Mouse (Mus musculus) forebrain, postnatal 0 days (tissue): ENCODE measurements at regions not wholly inside any gene's neighbourhood (a gene's known extent, or its start where the extent isn't known, plus 50 kb on each side); places are given as distances from the start of the nearest gene placed in this dataset.
A peak's percentile ranks its signal among the peaks of the same experiment; 100 is the strongest.

ENCODE experiments used
- ATAC-seq: fragments of 200-750 bp; cut with Nextera tagmentation; 2 replicates; pipeline ENCODE4 v1.8.0; 2017; ENCODE audit warnings: mild to moderate bottlenecking, moderate library complexity
- DNase-seq: peaks from one replicate; pipeline ENCODE4 v3.0.0-alpha.2; 2015
- H3K27ac ChIP-seq: fragments of 300-500 bp; sonication (generic); 2 replicates; pipeline ENCODE4 v1.5.1; 2014; ENCODE audit warnings: low read depth, mild to moderate bottlenecking, antibody characterized with exemption, low read length, moderate library complexity, mixed read lengths
- H3K27me3 ChIP-seq: fragments of 300-500 bp; sonication (generic); 2 replicates; pipeline ENCODE4 v1.6.1; 2014; ENCODE audit warnings: mild to moderate bottlenecking, low read length, mixed read lengths; ENCODE audit not compliant: insufficient read depth
- H3K36me3 ChIP-seq: fragments of 300-500 bp; sonication (generic); 2 replicates; pipeline ENCODE4 v1.6.1; 2014; ENCODE audit warnings: mild to moderate bottlenecking, moderate library complexity; ENCODE audit not compliant: insufficient read depth
- H3K4me1 ChIP-seq: fragments of 300-500 bp; sonication (generic); 2 replicates; pipeline ENCODE4 v1.6.1; 2014; ENCODE audit warnings: antibody characterized with exemption; ENCODE audit not compliant: insufficient read depth
- H3K4me2 ChIP-seq: fragments of 300-500 bp; sonication (generic); 2 replicates; pipeline ENCODE4 v1.6.1; 2014; ENCODE audit warnings: low read depth, mild to moderate bottlenecking, moderate library complexity
- H3K4me3 ChIP-seq: fragments of 300-500 bp; sonication (generic); 2 replicates; pipeline ENCODE4 v1.5.1; 2014; ENCODE audit warnings: low read depth, low read length, mixed read lengths
- H3K9ac ChIP-seq: fragments of 300-500 bp; sonication (generic); 2 replicates; pipeline ENCODE4 v1.6.1; 2014; ENCODE audit warnings: mild to moderate bottlenecking
- H3K9me3 ChIP-seq: fragments of 300-500 bp; sonication (generic); 2 replicates; pipeline ENCODE4 v1.6.1; 2016; ENCODE audit warnings: low read length
- CTCF ChIP-seq: sonication (generic); IDR thresholded peaks from 2 replicates; pipeline ENCODE4 v1.5.1; 2016; ENCODE audit warnings: antibody characterized with exemption, control low read depth, low read depth
- WGBS: fragments of 180-500 bp; shearing (Covaris S2); extraction: QIAGEN DNeasy Blood & Tissue Kit; methylation state at CpG from one replicate; pipeline ENCODE4 v1.1.7; 2014; 5-methylcytosine and 5-hydroxymethylcytosine counted together

DNA sequence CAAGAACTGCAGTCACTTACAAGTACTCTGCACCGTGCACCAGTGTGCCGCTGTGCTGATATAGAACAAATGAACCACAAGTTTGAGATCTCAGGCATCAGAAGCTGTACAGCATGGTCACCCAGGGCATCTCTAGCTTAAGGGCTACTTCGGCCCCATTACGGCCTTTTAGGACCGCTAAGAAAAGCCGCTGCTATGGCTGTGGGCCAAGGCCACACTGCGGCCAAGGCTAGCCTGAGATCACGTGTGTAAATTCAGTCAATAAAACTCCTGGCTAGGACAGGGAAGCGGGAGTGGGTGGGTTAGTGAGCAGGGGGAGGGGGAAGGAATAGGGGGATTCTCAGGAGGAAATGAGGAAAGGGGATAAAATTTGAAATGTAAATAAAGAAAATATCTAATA lies 50.9 kb upstream of the Atp12a start:
- no peak overlapping the region for H3K27ac ChIP-seq
- DNase-seq (no peak), ATAC-seq (no peak)
- H3K4me3 ChIP-seq, result no peak overlapping the region
- H3K4me2 ChIP-seq, result no peak overlapping the region
- H3K27me3 ChIP-seq, result no peaks in the 10 kb centered on the region
- 77% methylated on average over 9 of the region's 9 CpGs for WGBS
- no peaks in the 10 kb centered on the region for H3K36me3 ChIP-seq
- no peaks in the 10 kb centered on the region for H3K9me3 ChIP-seq
- no peak overlapping the region for H3K9ac ChIP-seq
- no peak for TF ChIP-seq CTCF
- H3K4me1 ChIP-seq, result no peaks in the 10 kb centered on the region

DNA sequence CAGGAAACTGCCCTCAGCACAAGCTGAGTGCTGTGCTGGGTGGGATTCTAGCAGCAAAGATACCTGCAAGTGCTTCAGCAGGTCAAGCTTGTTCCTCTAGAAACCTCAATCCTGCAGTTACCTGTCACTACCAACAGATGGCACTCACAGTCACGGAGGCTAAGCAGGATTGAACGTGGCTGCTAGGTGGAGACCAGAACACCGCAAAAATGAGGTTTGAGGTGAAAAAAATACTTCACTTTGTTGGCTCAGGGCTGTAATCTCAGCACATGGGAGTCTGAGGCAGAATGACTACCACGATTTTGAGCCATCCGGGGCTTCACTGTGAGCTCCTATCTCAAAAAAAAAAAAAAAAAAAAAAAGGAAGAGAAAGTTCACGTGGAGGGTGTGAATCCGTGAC lies 50.4 kb upstream of the Atp12a start:
- Histone ChIP-seq H3K36me3 (no peaks in the 10 kb centered on the region), H3K27me3 (no peaks in the 10 kb centered on the region), H3K4me2 (no peak overlapping the region), H3K4me1 (no peaks in the 10 kb centered on the region), H3K27ac (no peak overlapping the region), H3K9ac (no peak overlapping the region), H3K4me3 (no peak overlapping the region), H3K9me3 (no peaks in the 10 kb centered on the region)
- DNase-seq, result peak; percentile 39
- TF ChIP-seq CTCF, result peak; percentile 72
- ATAC-seq, result no peak
- WGBS, result 34% methylated on average over 7 of the region's 7 CpGs
